Mouse (Mus musculus) embryo, embryonic 10.5 days (tissue): ENCODE measurements at regions not wholly inside any gene's neighbourhood (a gene's known extent, or its start where the extent isn't known, plus 50 kb on each side); places are given as distances from the start of the nearest gene placed in this dataset.

Source experiments
- DNase-seq: peaks from one replicate; pipeline ENCODE4 v3.0.0-alpha.2; 2015; ENCODE audit warnings: low spot score

DNA sequence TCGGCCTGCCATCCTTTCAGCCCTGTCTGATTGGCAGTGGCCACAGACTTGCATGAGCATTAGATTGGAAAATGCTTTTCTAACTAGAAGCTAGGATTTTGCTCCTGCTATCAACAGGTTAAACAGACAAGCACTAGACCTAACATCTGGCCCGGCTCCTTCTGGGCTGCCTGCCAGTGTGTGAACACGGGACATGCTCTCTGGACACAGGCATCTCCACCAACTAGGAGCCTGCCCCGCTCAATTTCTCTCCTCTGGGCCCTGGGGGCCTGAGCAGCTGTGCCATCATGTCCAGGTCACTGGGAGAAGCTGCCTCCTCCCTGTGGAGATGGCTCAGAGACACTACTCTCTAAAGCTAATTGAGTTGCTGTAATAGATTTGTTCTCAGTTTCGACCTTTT, 195.3 kb upstream of the Jade1 start:
- no peak for DNase-seq

DNA sequence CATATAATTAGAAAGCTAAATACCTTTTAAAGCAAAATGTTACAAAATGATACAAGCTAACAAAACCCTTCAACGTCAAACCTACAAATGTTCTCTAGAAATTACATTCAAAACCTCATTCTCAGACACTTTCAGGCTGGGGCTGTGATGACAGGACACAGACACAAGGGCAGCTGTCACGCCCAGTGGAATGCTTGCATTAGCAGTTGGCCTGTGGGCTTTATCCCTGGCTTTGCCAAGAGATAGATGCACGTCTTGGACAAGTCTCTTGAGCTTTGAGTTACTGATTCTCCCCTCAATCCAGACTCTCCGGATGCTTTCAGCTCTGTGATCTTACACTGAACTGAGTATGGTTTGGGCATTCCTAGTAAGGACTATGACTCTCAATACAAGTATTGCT, 196.1 kb upstream of the Jade1 start:
- DNase-seq, result no peak

- DNase-seq, result no peak
Measured at GRCm38 (mm10) chr3:41353021-41353420, 202.5 kb upstream of the Jade1 start.

- no peak for DNase-seq
Measured at GRCm38 (mm10) chr3:41351786-41352185, 203.7 kb upstream of the Jade1 start.

GRCm38 (mm10) chr3:41351091-41351685, 204.3 kb upstream of the Jade1 start:
- DNase-seq, result no peak

DNA sequence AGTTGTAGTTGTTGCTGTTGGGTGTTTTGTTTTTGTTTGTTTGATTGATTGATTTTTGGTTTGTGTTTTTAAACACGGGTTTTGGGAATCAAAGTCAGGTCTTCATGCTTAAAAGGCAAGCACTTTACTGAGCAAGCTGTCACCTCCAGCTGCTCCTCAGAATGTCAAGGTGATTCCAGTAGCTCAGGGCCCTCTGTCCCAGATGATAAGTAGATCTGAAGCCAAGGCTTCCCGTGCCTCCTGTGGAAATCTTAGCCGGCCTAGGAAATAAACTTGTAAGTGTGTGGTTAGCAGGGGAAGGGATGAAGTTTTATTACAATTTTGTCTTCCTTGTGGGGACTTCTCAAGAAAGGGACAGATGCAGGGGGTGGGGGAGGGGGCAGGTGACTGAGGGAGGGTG, 205.2 kb upstream of the Jade1 start:
- no peak for DNase-seq

DNA sequence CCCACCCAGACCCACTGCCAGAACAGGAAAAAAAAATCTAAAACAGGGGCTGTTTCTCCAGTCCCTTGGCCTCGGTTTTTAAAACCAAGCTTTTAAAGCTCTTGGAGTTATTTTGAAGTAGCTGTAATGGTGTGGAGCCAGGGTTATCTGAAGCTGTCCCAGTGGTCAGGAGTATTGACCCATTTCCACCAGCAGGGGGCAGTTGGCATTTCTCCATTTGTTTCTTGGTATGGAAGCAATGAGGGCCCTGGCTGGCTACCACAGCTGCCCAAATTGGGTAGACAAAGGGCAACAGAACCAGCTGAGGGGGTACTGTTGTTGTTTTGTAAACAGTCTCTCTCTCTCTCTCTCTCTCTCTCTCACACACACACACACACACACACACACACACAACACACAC, 206.7 kb upstream of the Jade1 start:
- DNase-seq, result peak; percentile 65

GRCm38 (mm10) chr3:41346863-41347262, 208.7 kb upstream of the Jade1 start:
- no peak for DNase-seq

GRCm38 (mm10) chr3:41343431-41343830, 212.1 kb upstream of the Jade1 start:
- DNase-seq, result no peak

DNA sequence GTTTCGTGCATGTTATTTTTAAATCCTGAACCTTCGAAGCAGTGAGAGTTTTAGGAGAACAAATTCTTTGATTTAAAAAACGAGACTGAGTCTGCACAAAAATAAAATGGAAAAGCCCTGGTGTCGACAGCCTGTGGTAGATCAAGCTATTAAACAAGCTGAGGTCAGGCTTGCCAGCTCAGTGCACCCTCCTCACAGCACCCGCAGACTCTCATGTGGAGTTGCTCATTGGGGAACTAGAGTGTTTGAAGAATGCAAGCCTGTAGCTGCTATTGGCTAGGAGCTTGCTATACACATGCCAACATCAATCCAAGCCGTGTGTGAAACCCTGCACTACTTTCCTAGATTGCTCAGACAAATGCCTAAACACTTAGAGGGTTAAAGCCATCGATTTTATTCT, 223.1 kb upstream of the Jade1 start:
- no peak for DNase-seq

GRCm38 (mm10) chr3:41330356-41330755, 225.2 kb upstream of the Jade1 start:
- no peak for DNase-seq

- no peak for DNase-seq
Measured at GRCm38 (mm10) chr3:41328828-41329227, 226.7 kb upstream of the Jade1 start.

GRCm38 (mm10) chr3:41326211-41327104, 229.1 kb upstream of the Jade1 start:
- DNase-seq, result no peak

DNA sequence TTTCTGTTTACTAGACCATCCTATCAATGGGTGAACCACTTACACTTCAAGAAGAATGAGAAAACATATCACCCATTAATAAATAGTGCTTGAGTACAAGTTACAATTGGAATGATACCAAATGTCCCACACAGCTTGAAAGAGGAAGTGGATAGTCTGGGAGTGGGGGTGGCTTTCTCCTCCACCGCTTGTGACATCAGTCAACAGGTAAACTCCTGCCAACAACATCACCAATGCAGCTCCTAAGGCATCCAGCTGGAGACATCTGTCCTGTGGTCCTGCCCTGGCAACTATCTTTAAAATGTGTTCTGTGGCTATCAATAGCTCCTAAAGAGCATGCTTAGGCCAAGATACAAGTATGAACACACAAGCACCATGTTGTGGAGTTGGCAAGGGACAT, 233.7 kb upstream of the Jade1 start:
- DNase-seq, result no peak

DNA sequence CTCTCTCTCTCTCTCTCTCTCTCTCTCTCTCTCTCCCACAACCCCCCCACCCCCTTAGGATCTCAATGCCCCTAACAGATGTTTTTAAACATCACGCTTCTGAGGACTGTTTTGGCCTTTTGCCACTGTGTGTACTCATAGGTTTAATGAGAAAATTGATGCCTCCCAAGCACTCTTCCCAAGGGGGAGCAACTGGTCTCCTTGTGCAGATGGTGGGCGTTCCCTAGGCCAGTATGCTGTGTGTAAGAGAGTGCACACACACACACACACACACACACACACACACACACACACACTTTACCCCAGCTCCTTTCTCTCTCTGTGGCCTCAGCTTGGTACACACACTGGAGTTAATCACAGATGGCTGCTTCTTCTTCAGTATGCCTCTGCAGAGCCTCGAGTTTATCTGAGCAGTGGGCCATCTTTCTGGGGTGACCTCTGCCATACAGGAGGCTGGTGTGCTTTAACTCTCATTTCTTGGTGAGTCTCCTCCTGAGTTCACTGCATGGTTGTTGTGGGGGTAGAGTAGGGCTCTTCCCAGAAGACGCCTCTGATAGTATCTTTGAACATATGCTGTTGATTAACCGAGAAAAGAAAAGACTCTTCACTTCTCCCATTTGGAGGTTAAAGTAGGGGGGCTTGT, 236.2 kb upstream of the Jade1 start:
- peak; percentile 12 for DNase-seq

GRCm38 (mm10) chr3:41318232-41319131, 235.6 kb upstream of the Pgrmc2 start:
- peak; percentile 5 for DNase-seq

- DNase-seq, result no peak
Measured at GRCm38 (mm10) chr3:41317170-41317569, 234.3 kb upstream of the Pgrmc2 start.

DNA sequence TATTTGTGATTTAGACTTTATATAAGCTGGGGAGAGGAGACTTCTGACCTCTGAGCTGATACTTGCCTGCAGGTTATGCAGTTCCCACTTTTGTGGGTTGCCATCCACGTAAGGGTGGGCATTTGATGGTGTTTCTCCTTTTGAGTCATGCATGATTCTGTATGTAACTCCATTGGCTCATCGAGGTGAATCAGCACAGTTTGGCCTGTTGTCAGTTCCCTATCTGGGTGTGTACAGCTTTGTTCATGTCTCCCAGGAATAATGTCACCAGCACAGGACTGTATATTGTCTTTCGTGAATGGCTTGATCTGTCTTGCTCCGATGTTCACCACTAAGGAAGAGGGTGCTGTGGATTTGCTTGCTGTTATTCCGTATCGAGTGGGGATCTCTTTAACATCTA, 229.6 kb upstream of the Pgrmc2 start:
- DNase-seq, result no peak

GRCm38 (mm10) chr3:41307400-41308028, 224.7 kb upstream of the Pgrmc2 start:
- no peak for DNase-seq

GRCm38 (mm10) chr3:41302805-41303204, 220.0 kb upstream of the Pgrmc2 start:
- DNase-seq, result no peak

DNA sequence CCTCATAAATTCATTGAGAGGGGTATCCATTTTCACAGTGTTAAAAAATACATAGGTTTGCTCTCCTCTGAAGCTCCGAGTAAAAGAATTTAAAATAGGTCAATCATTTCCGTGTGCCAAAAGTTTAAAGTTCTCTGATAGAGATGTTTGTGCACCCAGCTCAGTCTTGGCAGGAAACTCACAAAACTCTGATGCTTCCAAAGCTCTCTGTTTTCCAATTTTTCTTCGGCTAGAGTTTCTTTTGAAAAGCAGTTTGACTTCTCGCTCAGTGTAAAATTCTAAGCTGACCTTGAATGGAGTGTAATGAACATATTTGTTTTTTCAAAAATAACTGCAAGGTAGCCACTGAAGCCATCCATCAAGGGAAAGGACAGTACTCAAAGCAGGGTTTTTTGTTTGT, 215.9 kb upstream of the Pgrmc2 start:
- DNase-seq, result no peak
